Comparison of ENCODE assay signal across 20 mouse cellular contexts in the genomic region with DNA sequence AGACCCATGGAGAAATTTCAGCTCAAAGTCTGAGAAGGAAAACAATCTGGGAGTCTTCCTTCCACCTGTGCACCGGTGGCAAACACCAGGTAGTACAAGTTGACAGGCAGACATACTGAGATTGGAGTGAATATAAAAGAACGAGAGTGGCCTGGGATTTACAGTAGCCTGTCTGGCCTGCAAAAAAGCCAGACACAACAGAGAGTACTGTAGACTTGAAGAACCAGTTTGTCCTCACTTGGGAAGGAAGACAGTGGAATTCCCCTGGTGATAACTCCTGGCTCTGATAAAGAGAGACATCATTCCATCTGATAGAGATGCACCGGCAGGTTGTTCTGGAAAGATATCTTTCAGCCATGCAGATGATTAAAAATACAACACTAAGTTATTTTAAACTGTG. TPM values are rescaled to one million over a fixed set of nuclear protein-coding genes. Genes with fewer than 3 reads are reported as not detected.
DNase-seq lines count a peak whose midpoint lies in the region; ATAC-seq and TF ChIP-seq lines count a peak whose summit lies in the region.
"Had no signal": no experiment of that assay in that cellular context is flagged by ENCODE, and none has a peak within 500 bp of the region (broad histone marks: within the 10 kb centered on the region; RNA-seq: fewer than 3 reads in every experiment).

No protein-coding gene starts in this region.

- H3K4me2 ChIP-seq in intestine, embryonic 16.5 days (ENCODE audit: low read depth, low read length): no peak overlapping the region
- no peak overlapping the region for H3K4me2 ChIP-seq in intestine, embryonic 15.5 days (replicated peaks)
- H3K4me2 ChIP-seq in intestine, postnatal 0 days (replicated peaks; ENCODE audit: low read depth): no peak overlapping the region
- no peak overlapping the region for H3K4me2 ChIP-seq in forebrain, embryonic 15.5 days (replicated peaks)
- H3K4me2 ChIP-seq: embryonic facial prominence, embryonic 13.5 days; forebrain, embryonic 13.5 days had no signal

- H3K9ac ChIP-seq in intestine, embryonic 16.5 days (ENCODE audit: low read depth, low read length): no peak overlapping the region
- H3K9ac ChIP-seq in intestine, embryonic 15.5 days: no peak overlapping the region
- no peak overlapping the region for H3K9ac ChIP-seq in intestine, postnatal 0 days (ENCODE audit: low read depth, low read length)
- no peak overlapping the region for H3K9ac ChIP-seq in forebrain, embryonic 15.5 days (replicated peaks)
- H3K9ac ChIP-seq: embryonic facial prominence, embryonic 13.5 days; forebrain, embryonic 13.5 days had no signal

- ATAC-seq in intestine, embryonic 16.5 days: peak; percentile 53; the same call in 1 of the 2 replicates
- no peak for ATAC-seq in intestine, embryonic 15.5 days
- peak; percentile 57 for ATAC-seq in intestine, postnatal 0 days
- no peak for ATAC-seq in forebrain, embryonic 15.5 days (replicated peaks)
- ATAC-seq: activated CD4-positive, CD25-positive, alpha-beta regulatory T cell, adult 4 months; forebrain, embryonic 13.5 days; forebrain, embryonic 16.5 days; Patski had no signal

- H3K9me3 ChIP-seq in intestine, embryonic 16.5 days (ENCODE audit: control insufficient read depth, low read length): no peaks in the 10 kb centered on the region
- H3K9me3 ChIP-seq in intestine, embryonic 15.5 days: no peaks in the 10 kb centered on the region
- no peaks in the 10 kb centered on the region for H3K9me3 ChIP-seq in intestine, postnatal 0 days (ENCODE audit: control insufficient read depth)
- H3K9me3 ChIP-seq in forebrain, embryonic 15.5 days: no peaks in the 10 kb centered on the region
- H3K9me3 ChIP-seq: embryonic facial prominence, embryonic 13.5 days; forebrain, embryonic 13.5 days; G1E had no signal

- no peaks in the 10 kb centered on the region; the same call in 1 of the 2 replicates for H3K4me1 ChIP-seq in intestine, embryonic 16.5 days (ENCODE audit: control insufficient read depth, insufficient read depth, low read length)
- no peaks in the 10 kb centered on the region for H3K4me1 ChIP-seq in intestine, embryonic 15.5 days (replicated peaks)
- H3K4me1 ChIP-seq in intestine, postnatal 0 days (replicated peaks; ENCODE audit: control insufficient read depth, insufficient read depth, low read length): no peaks in the 10 kb centered on the region
- no peaks in the 10 kb centered on the region for H3K4me1 ChIP-seq in forebrain, embryonic 15.5 days
- H3K4me1 ChIP-seq: embryonic facial prominence, embryonic 13.5 days; forebrain, embryonic 13.5 days had no signal

- no peaks in the 10 kb centered on the region for H3K27me3 ChIP-seq in intestine, embryonic 16.5 days (replicated peaks; ENCODE audit: control insufficient read depth, insufficient read depth, low read length)
- H3K27me3 ChIP-seq in intestine, embryonic 15.5 days (replicated peaks): no peaks in the 10 kb centered on the region
- no peaks in the 10 kb centered on the region for H3K27me3 ChIP-seq in intestine, postnatal 0 days (replicated peaks; ENCODE audit: control insufficient read depth, insufficient read depth, low read length)
- no peaks in the 10 kb centered on the region for H3K27me3 ChIP-seq in forebrain, embryonic 15.5 days
- H3K27me3 ChIP-seq: embryonic facial prominence, embryonic 13.5 days; forebrain, embryonic 13.5 days; Patski had no signal

- no peak for TF ChIP-seq CTCF in intestine, postnatal 0 days (IDR thresholded peaks at IDR 0.05; ENCODE audit: low read depth)

- peak; percentile 16 for DNase-seq in heart, adult 11 months
- no peak for DNase-seq in heart, adult 18-20 months
- DNase-seq: adrenal gland, adult 8-10 months; adrenal gland, postnatal 14 days; adrenal gland, postnatal 36 days; cerebellum, adult 11-12 months; cerebellum, adult 2 months; cerebellum, adult 9-10 months; cerebellum, postnatal 10 days; cerebellum, postnatal 25 days had no signal

- H3K4me3 ChIP-seq in intestine, embryonic 16.5 days (ENCODE audit: low read length): no peak overlapping the region
- H3K4me3 ChIP-seq in intestine, embryonic 15.5 days (replicated peaks): no peak overlapping the region
- no peak overlapping the region for H3K4me3 ChIP-seq in intestine, postnatal 0 days (ENCODE audit: low read depth, low read length)
- no peak overlapping the region for H3K4me3 ChIP-seq in forebrain, embryonic 15.5 days
- H3K4me3 ChIP-seq: embryonic facial prominence, embryonic 13.5 days; forebrain, embryonic 13.5 days had no signal

- WGBS in intestine, embryonic 16.5 days: 70% methylated on average over 3 of the region's 3 CpGs
- 69% methylated on average over 3 of the region's 3 CpGs for WGBS in intestine, embryonic 15.5 days
- WGBS in intestine, postnatal 0 days: 36% methylated on average over 3 of the region's 3 CpGs
- 88% methylated on average over 3 of the region's 3 CpGs for WGBS in forebrain, embryonic 15.5 days

- no peaks in the 10 kb centered on the region for H3K36me3 ChIP-seq in intestine, embryonic 16.5 days (ENCODE audit: control insufficient read depth, insufficient read depth, low read length)
- H3K36me3 ChIP-seq in intestine, embryonic 15.5 days: no peaks in the 10 kb centered on the region
- no peaks in the 10 kb centered on the region for H3K36me3 ChIP-seq in intestine, postnatal 0 days (ENCODE audit: control insufficient read depth, insufficient read depth)
- H3K36me3 ChIP-seq in forebrain, embryonic 15.5 days: no peaks in the 10 kb centered on the region
- H3K36me3 ChIP-seq: embryonic facial prominence, embryonic 13.5 days; G1E had no signal

- no peak overlapping the region for H3K27ac ChIP-seq in intestine, embryonic 16.5 days (ENCODE audit: low read length)
- H3K27ac ChIP-seq in intestine, embryonic 15.5 days: no peak overlapping the region
- no peak overlapping the region for H3K27ac ChIP-seq in intestine, postnatal 0 days (ENCODE audit: low read depth, low read length)
- no peak overlapping the region for H3K27ac ChIP-seq in forebrain, embryonic 15.5 days (replicated peaks)
- H3K27ac ChIP-seq: embryonic facial prominence, embryonic 13.5 days; forebrain, embryonic 13.5 days had no signal

RNA-seq across cellular contexts. Expression of gene Hnrnpa3, which starts 34.0 kb away (rescaled TPM):
- total RNA-seq in heart, adult 18-20 months (2021): 100 to 1,000 TPM; 157 to 174 TPM
- 215 and 254 TPM in 2 replicates for polyA plus RNA-seq in intestine, embryonic 16.5 days (2015; fragmentation: Nextera tagmentation; extraction: Ambion mirVana)
- polyA plus RNA-seq in intestine, embryonic 15.5 days (2015; fragmentation: Nextera tagmentation; extraction: Ambion mirVana): 280 and 299 TPM in 2 replicates
- polyA plus RNA-seq in intestine, postnatal 0 days (2015; fragmentation: Nextera tagmentation; extraction: Ambion mirVana): 149 and 151 TPM in 2 replicates
- polyA plus RNA-seq in forebrain, embryonic 15.5 days (2015; fragmentation: Nextera tagmentation; extraction: Ambion mirVana): 256 and 258 TPM in 2 replicates

Comparison
In these comparisons a context has a peak if more than half of its experiments do, and no peak if none do; other contexts are left out.
1. ATAC-seq: peak in intestine, embryonic 16.5 days (single experiment) and intestine, postnatal 0 days (single experiment); none in intestine, embryonic 15.5 days (single experiment) and forebrain, embryonic 15.5 days (single experiment).